Mouse (Mus musculus): Measurements from ENCODE around the gene Cep57.

Gene Cep57

GRCm38 (mm10) chr9:13826832-13827405 is at the start of gene Cep57:
Gene Cep57 (minus strand): TSS chr9:13827107.
- DNase-seq (ENCODE audit: low read depth), result peak; percentile 99

- DNase-seq (ENCODE audit: low read depth), result no peak
Observed at GRCm38 (mm10) chr9:13875340-13875739, 48.4 kb upstream of the Cep57 start.

GRCm38 (mm10) chr9:13874359-13874758 is 47.5 kb upstream of the Cep57 start:
- DNase-seq (ENCODE audit: low read depth), result peak; percentile 60

- no peak for DNase-seq (ENCODE audit: low read depth)
Observed at GRCm38 (mm10) chr9:13871631-13872030, 44.7 kb upstream of the Cep57 start.

- no peak for DNase-seq (ENCODE audit: low read depth)
Observed at GRCm38 (mm10) chr9:13867646-13868045, 40.7 kb upstream of the Cep57 start.

GRCm38 (mm10) chr9:13856777-13857176 is 29.9 kb upstream of the Cep57 start:
- no peak for DNase-seq (ENCODE audit: low read depth)

- no peak for DNase-seq (ENCODE audit: low read depth)
Observed at GRCm38 (mm10) chr9:13856247-13856646, 29.3 kb upstream of the Cep57 start.

- no peak for DNase-seq (ENCODE audit: low read depth)
Observed at GRCm38 (mm10) chr9:13853876-13854275, 27.0 kb upstream of the Cep57 start.

- DNase-seq (ENCODE audit: low read depth), result peak; percentile 66
Observed at GRCm38 (mm10) chr9:13848481-13849480, 21.9 kb upstream of the Cep57 start.

GRCm38 (mm10) chr9:13847591-13847990 is 20.7 kb upstream of the Cep57 start:
- DNase-seq (ENCODE audit: low read depth), result no peak

- no peak for DNase-seq (ENCODE audit: low read depth)
Observed at GRCm38 (mm10) chr9:13836726-13837125, 9.8 kb upstream of the Cep57 start.

GRCm38 (mm10) chr9:13835256-13835655 is 8.3 kb upstream of the Cep57 start:
- no peak for DNase-seq (ENCODE audit: low read depth)

- no peak for DNase-seq (ENCODE audit: low read depth)
Observed at GRCm38 (mm10) chr9:13828087-13828441, 1.2 kb upstream of the Cep57 start.

GRCm38 (mm10) chr9:13827406-13828086 is 639 bp upstream of the Cep57 start, which contains the start of gene Fam76b:
Gene Fam76b (plus strand): TSS chr9:13827716.
- peak; percentile 100 for DNase-seq (ENCODE audit: low read depth)

- DNase-seq (ENCODE audit: low read depth), result peak; percentile 81
Observed at GRCm38 (mm10) chr9:13826391-13826805, 509 bp downstream of the Cep57 start.

- peak; percentile 37 for DNase-seq (ENCODE audit: low read depth)
Observed at GRCm38 (mm10) chr9:13825896-13826295, 1.0 kb downstream of the Cep57 start.

- peak; percentile 41 for DNase-seq (ENCODE audit: low read depth)
Observed at GRCm38 (mm10) chr9:13820774-13821173, 6.1 kb downstream of the Cep57 start.

GRCm38 (mm10) chr9:13818369-13818768 is 8.5 kb downstream of the Cep57 start:
- no peak for DNase-seq (ENCODE audit: low read depth)

- peak; percentile 42 for DNase-seq (ENCODE audit: low read depth)
Observed at GRCm38 (mm10) chr9:13809937-13810336, 17.0 kb downstream of the Cep57 start.

- DNase-seq (ENCODE audit: low read depth), result no peak
Observed at GRCm38 (mm10) chr9:13807657-13808056, 19.2 kb downstream of the Cep57 start.

GRCm38 (mm10) chr9:13806854-13807253 is 20.1 kb downstream of the Cep57 start:
- DNase-seq (ENCODE audit: low read depth), result no peak

- no peak for DNase-seq (ENCODE audit: low read depth)
Observed at GRCm38 (mm10) chr9:13804480-13804879, 22.4 kb downstream of the Cep57 start.

- no peak for DNase-seq (ENCODE audit: low read depth)
Observed at GRCm38 (mm10) chr9:13794756-13795155, 32.2 kb downstream of the Cep57 start.
